Mouse (Mus musculus) CH12.LX (cell line): ENCODE results near the gene Lhb. TPM values are rescaled to one million over a fixed set of nuclear protein-coding genes. Genes with fewer than 3 reads are reported as not detected.

Experiments used
- polyA plus RNA-seq: library from polyadenylated mRNA; unstranded; fragments of >175 nt; gene quantifications from 2 replicates; pipeline ENCODE4 v1.2.1, GENCODE M21; 2012; ENCODE audit warnings: low read depth; ENCODE audit not compliant: insufficient read length
- total RNA-seq, 2 experiments: library from RNA; depleted of rRNA; stranded (reverse); fragments of 300-350 nt in 1 of 2; fragments of >200 nt in 1 of 2; gene quantifications; 2 replicates each; pipeline ENCODE4 v1.2.3; 2012 to 2014

Gene Lhb
- total and polyA plus RNA-seq, 3 experiments, result not detected

Other genes starting within 250 kb of the Lhb start
Only the 20 nearest of the 33 such genes appear.
- gene Slc6a21, start 143.3 kb upstream of the Lhb start, total RNA-seq (2012; rRNA removed), result not detected in 2 replicates
- not detected in 2 replicates for gene Slc6a21, start 143.3 kb upstream of the Lhb start, total RNA-seq (2014; rRNA removed)
- not detected in 2 replicates for gene Slc6a21, start 143.3 kb upstream of the Lhb start, polyA plus RNA-seq
- gene Trpm4, start 87.0 kb upstream of the Lhb start, total RNA-seq (2012; rRNA removed), result 10.7 and 17.6 TPM in 2 replicates
- gene Trpm4, start 87.0 kb upstream of the Lhb start, total RNA-seq (2014; rRNA removed), result 8.6 and 12.0 TPM in 2 replicates
- gene Trpm4, start 87.0 kb upstream of the Lhb start, polyA plus RNA-seq, result 9.3 and 11.0 TPM in 2 replicates
- gene Hrc, start 85.5 kb upstream of the Lhb start, total RNA-seq (2012; rRNA removed), result 0.13 and 0.21 TPM in 2 replicates
- gene Hrc, start 85.5 kb upstream of the Lhb start, total RNA-seq (2014; rRNA removed), result not detected in 2 replicates
- 0.10 and 0.16 TPM in 2 replicates for gene Hrc, start 85.5 kb upstream of the Lhb start, polyA plus RNA-seq
- 1.5 and 1.9 TPM in 2 replicates for gene Ppfia3, start 53.8 kb upstream of the Lhb start, total RNA-seq (2012; rRNA removed)
- gene Ppfia3, start 53.8 kb upstream of the Lhb start, total RNA-seq (2014; rRNA removed), result 0.21 and 0.32 TPM in 2 replicates
- gene Ppfia3, start 53.8 kb upstream of the Lhb start, polyA plus RNA-seq, result 0.57 and 0.61 TPM in 2 replicates
- 4.4 and 5.0 TPM in 2 replicates for gene Lin7b, start 50.2 kb upstream of the Lhb start, total RNA-seq (2012; rRNA removed)
- gene Lin7b, start 50.2 kb upstream of the Lhb start, total RNA-seq (2014; rRNA removed), result 3.5 and 3.8 TPM in 2 replicates
- 7.4 and 10.4 TPM in 2 replicates for gene Lin7b, start 50.2 kb upstream of the Lhb start, polyA plus RNA-seq
- gene Snrnp70, start 25.1 kb upstream of the Lhb start, total RNA-seq (2012; rRNA removed), result 197 and 229 TPM in 2 replicates
- gene Snrnp70, start 25.1 kb upstream of the Lhb start, total RNA-seq (2014; rRNA removed), result 182 and 212 TPM in 2 replicates
- gene Snrnp70, start 25.1 kb upstream of the Lhb start, polyA plus RNA-seq, result 457 and 499 TPM in 2 replicates
- 2.1 and 3.2 TPM in 2 replicates for gene Kcna7, start 15.2 kb upstream of the Lhb start, total RNA-seq (2012; rRNA removed)
- gene Kcna7, start 15.2 kb upstream of the Lhb start, total RNA-seq (2014; rRNA removed), result 0.16 and 0.23 TPM in 2 replicates
- gene Kcna7, start 15.2 kb upstream of the Lhb start, polyA plus RNA-seq, result 0.22 and 0.39 TPM in 2 replicates
- 0.71 and 1.5 TPM in 2 replicates for gene Ntf5, start 7.1 kb upstream of the Lhb start, total RNA-seq (2012; rRNA removed)
- gene Ntf5, start 7.1 kb upstream of the Lhb start, total RNA-seq (2014; rRNA removed), result 0.23 and 0.43 TPM in 2 replicates
- gene Ntf5, start 7.1 kb upstream of the Lhb start, polyA plus RNA-seq, result 0.59 and 0.65 TPM in 2 replicates
- gene Gys1, start 14.0 kb downstream of the Lhb start, total RNA-seq (2012; rRNA removed), result 13.2 and 27.2 TPM in 2 replicates
- 11.9 and 14.0 TPM in 2 replicates for gene Gys1, start 14.0 kb downstream of the Lhb start, total RNA-seq (2014; rRNA removed)
- 20.9 and 23.9 TPM in 2 replicates for gene Gys1, start 14.0 kb downstream of the Lhb start, polyA plus RNA-seq
- gene Ruvbl2, start 17.3 kb downstream of the Lhb start, total RNA-seq (2012; rRNA removed), result 224 and 253 TPM in 2 replicates
- gene Ruvbl2, start 17.3 kb downstream of the Lhb start, total RNA-seq (2014; rRNA removed), result 229 and 267 TPM in 2 replicates
- 253 and 277 TPM in 2 replicates for gene Ruvbl2, start 17.3 kb downstream of the Lhb start, polyA plus RNA-seq
- 142 and 164 TPM in 2 replicates for gene Ftl1, start 39.1 kb downstream of the Lhb start, total RNA-seq (2012; rRNA removed)
- 790 and 1,027 TPM in 2 replicates for gene Ftl1, start 39.1 kb downstream of the Lhb start, total RNA-seq (2014; rRNA removed)
- gene Ftl1, start 39.1 kb downstream of the Lhb start, polyA plus RNA-seq, result 31.2 and 60.3 TPM in 2 replicates
- gene Bax, start 46.1 kb downstream of the Lhb start, total RNA-seq (2012; rRNA removed), result 232 and 233 TPM in 2 replicates
- gene Bax, start 46.1 kb downstream of the Lhb start, total RNA-seq (2014; rRNA removed), result 185 and 195 TPM in 2 replicates
- gene Bax, start 46.1 kb downstream of the Lhb start, polyA plus RNA-seq, result 273 and 321 TPM in 2 replicates
- 0.13 and 0.17 TPM in 2 replicates for gene Tulp2, start 61.1 kb downstream of the Lhb start, total RNA-seq (2012; rRNA removed)
- gene Tulp2, start 61.1 kb downstream of the Lhb start, total RNA-seq (2014; rRNA removed), result not detected in 2 replicates
- gene Tulp2, start 61.1 kb downstream of the Lhb start, polyA plus RNA-seq, result not detected in 2 replicates
- gene Gm45808, start 66.0 kb downstream of the Lhb start, total RNA-seq (2012; rRNA removed), result 5.0 and 5.7 TPM in 2 replicates
- 0.85 and 1.3 TPM in 2 replicates for gene Gm45808, start 66.0 kb downstream of the Lhb start, total RNA-seq (2014; rRNA removed)
- gene Gm45808, start 66.0 kb downstream of the Lhb start, polyA plus RNA-seq, result 2.2 TPM in 1 of 2 replicates, not detected in the other
- 5.9 and 6.4 TPM in 2 replicates for gene Dhdh, start 68.0 kb downstream of the Lhb start, total RNA-seq (2012; rRNA removed)
- 7.1 and 7.2 TPM in 2 replicates for gene Dhdh, start 68.0 kb downstream of the Lhb start, total RNA-seq (2014; rRNA removed)
- 15.3 and 18.0 TPM in 2 replicates for gene Dhdh, start 68.0 kb downstream of the Lhb start, polyA plus RNA-seq
- gene Nucb1, start 89.6 kb downstream of the Lhb start, total RNA-seq (2012; rRNA removed), result 83.4 and 92.6 TPM in 2 replicates
- 40.8 and 46.2 TPM in 2 replicates for gene Nucb1, start 89.6 kb downstream of the Lhb start, total RNA-seq (2014; rRNA removed)
- gene Nucb1, start 89.6 kb downstream of the Lhb start, polyA plus RNA-seq, result 90.4 and 129 TPM in 2 replicates
- 11.7 and 12.0 TPM in 2 replicates for gene Ppp1r15a, start 105.4 kb downstream of the Lhb start, total RNA-seq (2012; rRNA removed)
- 12.5 and 13.9 TPM in 2 replicates for gene Ppp1r15a, start 105.4 kb downstream of the Lhb start, total RNA-seq (2014; rRNA removed)
- gene Ppp1r15a, start 105.4 kb downstream of the Lhb start, polyA plus RNA-seq, result 31.8 and 37.1 TPM in 2 replicates
- 0.25 TPM in 2 replicates for gene Plekha4, start 105.5 kb downstream of the Lhb start, total RNA-seq (2012; rRNA removed)
- 0.28 TPM in 1 of 2 replicates, not detected in the other for gene Plekha4, start 105.5 kb downstream of the Lhb start, total RNA-seq (2014; rRNA removed)
- 0.90 and 1.3 TPM in 2 replicates for gene Plekha4, start 105.5 kb downstream of the Lhb start, polyA plus RNA-seq
- not detected in 2 replicates for gene Hsd17b14, start 134.1 kb downstream of the Lhb start, total RNA-seq (2012; rRNA removed)
- not detected in 2 replicates for gene Hsd17b14, start 134.1 kb downstream of the Lhb start, total RNA-seq (2014; rRNA removed)
- 1.5 and 2.3 TPM in 2 replicates for gene Hsd17b14, start 134.1 kb downstream of the Lhb start, polyA plus RNA-seq
- gene Bcat2, start 149.3 kb downstream of the Lhb start, total RNA-seq (2012; rRNA removed), result 30.9 and 36.6 TPM in 2 replicates
- 12.9 and 13.5 TPM in 2 replicates for gene Bcat2, start 149.3 kb downstream of the Lhb start, total RNA-seq (2014; rRNA removed)
- gene Bcat2, start 149.3 kb downstream of the Lhb start, polyA plus RNA-seq, result 56.9 and 65.6 TPM in 2 replicates